Mouse (Mus musculus): ENCODE measurements at regions not wholly inside any gene's neighbourhood (a gene's known extent, or its start where the extent isn't known, plus 50 kb on each side); places are given as distances from the start of the nearest gene placed in this dataset.

DNA sequence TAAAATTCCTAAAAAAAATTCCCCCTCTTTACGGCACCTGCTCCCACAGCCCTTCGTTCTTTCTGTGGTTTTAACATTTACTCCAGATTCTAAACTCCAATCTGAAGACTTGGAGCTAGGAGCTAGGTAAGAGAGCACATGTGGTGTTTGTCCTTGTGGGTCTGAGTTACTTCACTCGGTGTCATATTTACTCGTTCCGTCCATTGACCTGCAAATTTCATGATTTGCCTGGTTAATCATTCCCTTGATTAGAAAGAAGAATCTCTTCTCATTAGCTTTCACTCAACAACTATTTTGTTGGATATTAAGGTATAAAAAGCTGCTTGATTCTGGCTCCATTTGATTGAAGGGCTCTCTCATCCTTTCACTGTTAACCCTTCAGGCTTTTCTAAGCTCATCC, 231.6 kb upstream of the Hs6st1 start:
- DNase-seq: no peak

DNA sequence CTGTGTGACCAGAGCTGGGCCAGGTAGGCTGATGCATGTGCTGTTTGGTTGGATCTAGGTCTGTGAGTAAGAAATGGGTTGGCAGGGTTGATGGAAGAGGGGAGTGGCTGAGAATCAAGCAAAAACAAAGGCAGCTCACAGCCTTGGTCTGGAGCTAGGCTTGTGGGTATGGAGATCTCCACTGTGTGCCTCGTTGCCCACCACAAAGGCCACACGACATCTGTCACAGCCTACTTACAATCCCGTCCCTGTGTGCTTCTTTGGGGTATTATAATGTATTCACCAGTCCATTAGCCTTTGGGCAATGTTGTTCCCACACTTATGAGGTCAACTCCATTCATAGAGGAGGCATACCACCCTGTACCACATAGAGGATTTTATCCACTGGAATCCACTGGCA, 229.6 kb upstream of the Hs6st1 start:
- no peak for DNase-seq

- peak; percentile 29 for DNase-seq
These were observed 228.8 kb upstream of the Hs6st1 start for GRCm38 (mm10) chr1:35839446-35839845.

DNA sequence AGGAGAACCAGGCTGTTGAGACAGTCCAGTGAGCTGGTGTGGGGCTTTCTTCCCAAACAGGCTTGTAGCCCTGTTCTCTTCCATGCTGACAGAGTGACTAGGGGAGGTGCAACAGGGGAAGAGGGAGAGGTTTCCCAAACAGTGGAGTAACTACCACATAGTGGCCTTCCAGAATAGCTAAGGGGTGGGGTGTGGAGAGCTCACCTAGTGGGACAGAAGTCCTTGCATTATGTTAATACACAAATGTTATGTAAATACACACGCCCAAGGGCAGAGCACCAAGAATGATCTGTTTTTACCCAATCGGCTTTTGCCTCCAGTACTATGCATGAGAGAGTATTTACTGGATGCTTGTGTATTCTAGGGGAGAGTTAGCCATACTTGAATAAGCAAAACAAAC, 226.6 kb upstream of the Hs6st1 start:
- no peak for DNase-seq

GRCm38 (mm10) chr1:35842707-35843106, 225.5 kb upstream of the Hs6st1 start:
- DNase-seq: no peak

DNA sequence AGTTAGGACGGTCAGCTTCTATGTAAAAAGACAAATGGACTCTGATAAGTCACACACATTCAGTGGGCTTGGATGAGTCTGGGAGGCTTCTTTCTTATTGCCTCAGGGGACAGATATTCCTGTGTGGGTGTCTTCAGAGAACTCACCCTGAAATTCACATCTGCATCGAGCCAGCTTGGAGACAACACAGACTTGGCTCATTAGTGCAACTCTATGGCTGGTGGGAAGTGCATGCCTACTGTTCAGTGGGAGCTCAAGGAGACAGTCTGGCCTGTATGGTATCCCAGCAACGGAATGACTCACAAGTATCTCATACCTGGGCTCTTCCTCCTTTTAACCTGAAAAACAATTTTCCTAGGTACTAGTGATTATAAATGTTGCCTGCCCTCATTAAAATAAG, 224.6 kb upstream of the Hs6st1 start:
- no peak for DNase-seq

DNA sequence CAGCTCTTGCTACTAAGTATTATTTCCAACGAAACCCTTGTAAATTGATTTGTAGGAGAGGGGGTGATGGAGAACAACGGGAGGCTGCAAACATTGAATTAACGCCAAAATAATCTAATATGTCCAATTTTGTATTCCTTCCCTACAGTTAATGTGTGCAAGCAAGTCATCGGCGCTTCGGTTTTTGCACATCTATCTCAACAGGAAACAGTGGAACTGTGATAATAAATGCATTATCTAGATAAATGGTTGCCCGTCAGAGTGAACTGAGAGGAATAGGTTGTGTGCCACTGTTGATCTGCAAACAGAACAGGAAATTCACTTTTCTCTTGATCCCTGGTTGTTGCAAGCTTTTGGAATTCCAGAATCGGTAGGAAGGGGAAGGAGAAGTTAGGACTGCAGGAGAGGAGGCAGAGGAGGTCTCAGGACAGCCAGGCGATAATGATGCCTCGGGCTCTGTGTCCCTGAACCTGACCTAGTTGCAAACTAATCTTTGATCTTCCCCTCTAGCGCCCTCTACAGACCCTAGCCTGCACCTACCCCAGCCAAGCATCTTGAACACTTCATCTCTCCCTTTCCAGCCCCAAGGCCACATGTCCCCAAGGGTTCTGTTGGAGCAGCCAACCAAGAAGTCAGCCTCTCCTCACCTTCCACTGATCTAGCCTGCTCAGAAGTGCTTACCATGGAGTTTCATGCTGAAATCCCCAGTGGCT, 221.8 kb upstream of the Hs6st1 start:
- DNase-seq: no peak

DNA sequence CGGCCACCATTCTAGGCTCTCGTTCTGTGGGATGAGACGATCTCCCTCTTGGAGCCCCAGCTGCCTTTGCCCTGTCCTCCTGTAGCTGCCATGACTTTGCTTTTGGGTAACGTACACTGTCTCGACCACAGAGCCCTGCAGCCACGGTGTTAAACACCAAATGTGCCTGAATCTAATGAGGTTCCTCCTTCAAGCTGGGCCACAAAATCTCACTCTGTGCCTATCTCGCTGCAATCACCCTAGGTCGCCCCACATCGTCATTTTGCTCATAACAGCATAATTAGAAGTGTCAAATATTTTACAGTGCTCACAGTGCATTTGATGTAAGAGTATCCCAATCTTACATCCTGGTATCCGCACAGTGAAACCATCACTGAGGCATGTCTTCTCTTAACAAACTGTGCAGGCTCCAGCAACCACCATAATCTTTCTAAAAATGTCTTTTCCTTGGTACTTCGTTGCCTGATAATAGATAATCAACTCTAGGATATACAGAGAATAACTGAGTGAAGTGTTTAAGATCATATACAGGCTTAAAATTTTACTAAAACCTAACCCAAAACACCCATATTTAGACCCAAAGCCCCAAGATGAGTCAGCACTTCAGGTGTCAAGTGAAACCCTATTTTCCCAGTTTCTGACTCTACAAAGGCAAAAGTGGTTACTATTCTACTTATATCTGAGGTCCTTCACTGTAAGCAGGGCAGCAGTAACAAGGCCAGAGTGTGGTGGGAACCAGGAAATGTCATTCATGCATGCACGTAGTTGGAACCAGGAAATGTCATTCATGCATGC, 219.8 kb upstream of the Hs6st1 start:
- DNase-seq: no peak

DNA sequence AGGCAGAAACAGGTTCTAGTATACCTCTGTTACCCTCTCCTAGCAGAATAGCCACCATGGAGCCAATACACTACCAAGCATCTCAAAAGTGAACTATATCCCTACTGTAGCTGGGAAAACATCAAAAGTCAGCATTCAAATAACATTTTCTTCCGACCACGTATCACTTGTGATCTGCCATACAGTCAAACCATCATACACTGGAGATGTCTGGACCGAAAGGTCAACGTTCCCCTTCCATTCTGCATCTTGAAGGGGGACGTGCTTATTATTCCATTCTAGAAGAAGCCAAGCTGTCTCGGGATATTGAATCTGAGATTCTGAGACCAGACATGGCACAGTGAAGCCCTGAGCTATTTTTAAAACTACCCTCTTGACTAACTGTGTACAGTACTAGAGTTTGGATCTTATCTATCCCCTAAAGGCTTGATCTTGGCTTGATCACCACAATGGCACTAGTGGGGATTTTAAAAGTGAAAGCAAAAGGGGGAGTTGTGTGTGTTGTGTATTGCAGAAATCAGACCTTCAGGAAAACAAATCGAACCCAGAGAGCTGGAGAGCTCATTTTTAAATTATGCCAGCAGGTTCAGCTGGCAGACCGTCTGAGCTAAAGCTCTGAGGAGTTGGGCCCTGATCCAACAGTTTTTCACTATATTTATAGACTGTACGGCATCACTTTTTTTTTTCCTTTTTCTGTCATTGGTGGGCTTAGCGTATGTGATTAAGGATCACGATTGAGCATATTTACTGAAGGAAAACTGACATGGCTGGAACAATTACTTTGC, 218.6 kb upstream of the Hs6st1 start:
- DNase-seq: no peak

GRCm38 (mm10) chr1:35850191-35850545, 218.0 kb upstream of the Hs6st1 start:
- no peak for DNase-seq

- DNase-seq: no peak
These were observed 217.6 kb upstream of the Hs6st1 start for GRCm38 (mm10) chr1:35850566-35851085.

GRCm38 (mm10) chr1:35851681-35852409, 216.4 kb upstream of the Hs6st1 start:
- DNase-seq: no peak

DNA sequence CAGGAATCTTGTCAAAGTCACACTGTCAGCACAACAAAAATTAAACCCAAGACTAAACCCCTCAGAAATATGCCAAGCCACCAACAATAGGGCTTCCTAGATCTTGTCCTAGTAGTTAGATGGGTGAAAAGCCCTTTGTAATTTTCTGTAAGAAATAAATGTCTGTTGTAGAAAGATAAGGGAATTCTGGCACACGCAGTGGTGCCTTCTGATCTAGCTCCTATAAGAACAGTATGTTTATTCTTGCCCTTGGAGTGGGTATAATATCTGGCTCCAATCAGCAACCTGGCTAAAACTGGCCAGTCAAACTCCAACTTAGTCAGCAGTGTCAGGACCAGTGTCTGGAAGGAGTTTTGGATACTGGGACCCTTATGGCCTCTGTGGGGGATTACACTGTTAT, 215.2 kb upstream of the Hs6st1 start:
- no peak for DNase-seq

- DNase-seq: no peak
These were observed 212.6 kb upstream of the Hs6st1 start for GRCm38 (mm10) chr1:35855650-35856049.

- no peak for DNase-seq
These were observed 209.9 kb upstream of the Hs6st1 start for GRCm38 (mm10) chr1:35858342-35858741.

DNA sequence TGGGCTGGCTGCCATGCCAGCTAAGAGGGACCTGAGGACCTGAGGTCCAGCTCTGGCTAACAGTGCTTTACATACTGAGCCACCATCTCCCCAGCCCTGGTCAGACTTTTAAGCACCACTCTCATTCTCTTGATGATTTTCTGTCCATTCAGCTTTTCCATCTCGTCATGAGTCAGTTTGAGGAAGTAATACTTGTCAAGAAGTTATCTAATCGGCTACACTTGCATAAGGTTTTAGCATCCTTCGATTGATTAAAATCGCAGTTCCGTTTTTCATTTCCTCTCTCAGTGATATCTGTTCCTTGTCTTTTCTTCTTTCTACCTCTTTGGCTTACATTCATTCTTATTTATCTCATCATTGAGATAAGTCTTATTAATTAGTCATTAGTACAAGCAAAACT, 207.4 kb upstream of the Hs6st1 start:
- no peak for DNase-seq

GRCm38 (mm10) chr1:35862196-35862595, 206.0 kb upstream of the Hs6st1 start:
- DNase-seq: no peak

DNA sequence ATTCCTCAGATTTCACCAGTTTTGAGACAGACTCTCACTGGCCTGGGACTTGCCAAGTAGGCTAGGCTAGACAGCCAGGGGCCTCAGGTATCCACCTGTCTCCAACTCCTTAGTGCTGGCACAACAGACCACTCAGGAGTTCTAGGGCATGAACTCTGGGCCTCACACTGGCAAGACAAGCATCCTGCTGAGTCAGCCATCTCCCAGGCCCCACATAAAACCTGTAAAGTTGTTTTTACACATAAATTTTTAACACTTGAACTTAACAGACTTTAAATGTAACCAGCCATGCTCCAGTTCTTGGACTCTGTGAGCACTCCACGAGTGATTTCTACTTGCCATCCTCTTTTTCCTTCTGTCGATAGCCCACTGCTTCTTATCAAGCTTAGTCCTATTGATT, 205.5 kb upstream of the Hs6st1 start:
- no peak for DNase-seq

- no peak for DNase-seq
These were observed 204.0 kb upstream of the Hs6st1 start for GRCm38 (mm10) chr1:35864246-35864645.

DNA sequence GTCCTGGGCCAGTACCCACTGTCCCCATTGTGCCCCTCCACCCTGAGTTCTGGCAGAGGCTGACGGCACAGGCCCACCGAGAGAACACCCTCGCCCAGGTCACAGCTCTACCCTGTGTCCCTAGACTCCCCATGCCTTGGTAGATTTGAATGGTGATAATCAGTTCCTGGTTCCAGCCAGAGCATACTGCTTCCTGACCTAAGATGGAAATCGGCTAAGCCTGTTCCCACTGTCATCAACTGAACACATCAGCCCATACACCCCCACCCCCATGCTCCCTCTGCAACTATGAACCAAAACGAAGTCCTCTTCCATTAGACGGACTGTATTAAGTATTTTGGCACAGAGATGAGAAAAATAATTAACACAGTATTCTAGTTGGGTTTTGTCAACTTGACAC, 202.9 kb upstream of the Hs6st1 start:
- no peak for DNase-seq

DNA sequence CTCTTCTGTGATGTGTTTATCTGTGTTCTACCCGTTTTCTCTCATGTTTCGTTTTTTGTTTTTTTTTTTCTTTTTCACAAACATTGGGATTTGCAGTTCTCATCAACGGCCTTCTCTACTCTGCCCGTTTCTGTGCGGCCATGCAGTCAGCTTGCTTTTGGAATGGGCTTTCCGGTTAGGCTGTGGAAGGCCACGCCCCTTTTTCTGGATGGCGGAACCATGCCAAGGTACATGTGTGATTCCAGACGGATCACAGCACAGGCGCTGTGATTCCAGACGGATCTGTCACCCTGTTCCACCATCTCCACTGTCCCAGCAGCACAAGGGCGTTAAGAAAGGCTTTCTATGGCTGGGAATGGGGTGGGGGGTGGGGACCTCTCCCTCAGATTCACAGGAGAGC, 201.6 kb upstream of the Hs6st1 start:
- DNase-seq: no peak

Measured in gastrocnemius, postnatal 10 days (tissue).